Mouse (Mus musculus) megakaryocyte, embryonic 14.5 days (primary cell): ENCODE data around the gene Gm49325.

ENCODE experiments used
- FLI1 ChIP-seq: IDR thresholded peaks from 2 replicates; pipeline ENCODE4 v1.6.1; 2012; ENCODE audit warnings: low read length, inconsistent platforms, mixed read lengths
- GATA1 ChIP-seq: IDR thresholded peaks from 3 replicates; pipeline ENCODE4 v1.6.1; 2012; ENCODE audit warnings: mixed read lengths, low read length, inconsistent platforms, borderline replicate concordance

DNA sequence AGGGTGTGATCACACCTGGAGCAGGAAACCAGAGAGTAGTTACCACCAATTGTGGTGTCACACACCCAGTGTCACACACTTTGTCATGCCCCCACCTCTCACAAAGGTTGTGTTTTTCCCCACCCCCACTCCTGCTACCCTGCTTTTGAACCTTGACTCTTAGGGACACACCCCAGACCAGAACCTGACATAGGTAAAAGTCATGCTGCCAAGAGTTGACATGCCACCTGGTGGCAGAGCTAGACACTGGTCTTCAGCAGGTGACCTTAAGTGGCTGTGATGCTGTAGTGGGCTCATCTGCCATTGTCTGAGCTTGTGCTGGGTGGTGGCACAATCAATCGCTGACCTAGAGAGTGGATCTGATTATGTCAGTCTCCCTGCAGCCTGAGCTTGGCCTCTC, 24.0 kb downstream of the Gm49325 start:
- TF ChIP-seq GATA1 (no peak), FLI1 (no peak)
